Mouse (Mus musculus) kidney, postnatal 0 days (tissue): ENCODE data around the gene Atp6v1g1. TPM values are rescaled to one million over a fixed set of nuclear protein-coding genes. Genes with fewer than 3 reads are reported as not detected.

Experiments
- ATAC-seq: fragments of 200-750 bp; cut with Nextera tagmentation; replicated peaks from 2 replicates; pipeline ENCODE4 v1.8.0; 2017; ENCODE audit warnings: low read depth, moderate number of reproducible peaks, moderate TSS enrichment, moderate library complexity; ENCODE audit not compliant: low FRiP score
- DNase-seq: peaks from one replicate; pipeline ENCODE4 v3.0.0-alpha.2; 2016; ENCODE audit warnings: low spot score
- H3K27ac ChIP-seq: fragments of 300-500 bp; sonication (generic); 2 replicates; pipeline ENCODE4 v1.5.1; 2014; ENCODE audit warnings: mild to moderate bottlenecking
- H3K27me3 ChIP-seq: fragments of 300-500 bp; sonication (generic); 2 replicates; pipeline ENCODE4 v1.6.1; 2014; ENCODE audit warnings: low read length, mixed read lengths; ENCODE audit not compliant: insufficient read depth
- H3K36me3 ChIP-seq: fragments of 300-500 bp; sonication (generic); 2 replicates; pipeline ENCODE4 v1.6.1; 2014; ENCODE audit warnings: low read length, mixed read lengths; ENCODE audit not compliant: insufficient read depth
- H3K4me1 ChIP-seq: fragments of 300-500 bp; sonication (generic); replicated peaks from 2 replicates; pipeline ENCODE4 v1.6.1; 2014; ENCODE audit warnings: antibody characterized with exemption, low read length, mixed read lengths; ENCODE audit not compliant: insufficient read depth
- H3K4me2 ChIP-seq: fragments of 300-500 bp; sonication (generic); 2 replicates; pipeline ENCODE4 v1.6.1; 2014; ENCODE audit warnings: mild to moderate bottlenecking, low read length, moderate library complexity, mixed read lengths
- H3K4me3 ChIP-seq: fragments of 300-500 bp; sonication (generic); replicated peaks from 2 replicates; pipeline ENCODE4 v1.5.1; 2014; ENCODE audit warnings: low read depth, low read length
- H3K9ac ChIP-seq: fragments of 300-500 bp; sonication (generic); 2 replicates; pipeline ENCODE4 v1.6.1; 2014; ENCODE audit warnings: low read depth, low read length
- H3K9me3 ChIP-seq: fragments of 300-500 bp; sonication (generic); replicated peaks from 2 replicates; pipeline ENCODE4 v1.6.1; 2016; ENCODE audit warnings: low read length, inconsistent platforms, mixed read lengths
- CTCF ChIP-seq: IDR thresholded peaks from 2 replicates; pipeline ENCODE4 v1.5.1; 2016; ENCODE audit warnings: antibody characterized with exemption, low read depth, mild to moderate bottlenecking, moderate library complexity
- WGBS: fragments of 180-500 bp; shearing (Covaris S2); extraction: QIAGEN DNeasy Blood & Tissue Kit; methylation state at CpG from one replicate; pipeline ENCODE4 v1.1.7; 2014; 5-methylcytosine and 5-hydroxymethylcytosine counted together
- polyA plus RNA-seq: library from polyadenylated mRNA; unstranded; fragments of >200 nt; fragmentation: Nextera tagmentation; extraction: Ambion mirVana; gene quantifications from 2 replicates; pipeline ENCODE4 v1.2.1, GENCODE M21; 2015

Gene Atp6v1g1
- polyA plus RNA-seq, 1 experiment from 2014 or later = 405 TPM

DNA sequence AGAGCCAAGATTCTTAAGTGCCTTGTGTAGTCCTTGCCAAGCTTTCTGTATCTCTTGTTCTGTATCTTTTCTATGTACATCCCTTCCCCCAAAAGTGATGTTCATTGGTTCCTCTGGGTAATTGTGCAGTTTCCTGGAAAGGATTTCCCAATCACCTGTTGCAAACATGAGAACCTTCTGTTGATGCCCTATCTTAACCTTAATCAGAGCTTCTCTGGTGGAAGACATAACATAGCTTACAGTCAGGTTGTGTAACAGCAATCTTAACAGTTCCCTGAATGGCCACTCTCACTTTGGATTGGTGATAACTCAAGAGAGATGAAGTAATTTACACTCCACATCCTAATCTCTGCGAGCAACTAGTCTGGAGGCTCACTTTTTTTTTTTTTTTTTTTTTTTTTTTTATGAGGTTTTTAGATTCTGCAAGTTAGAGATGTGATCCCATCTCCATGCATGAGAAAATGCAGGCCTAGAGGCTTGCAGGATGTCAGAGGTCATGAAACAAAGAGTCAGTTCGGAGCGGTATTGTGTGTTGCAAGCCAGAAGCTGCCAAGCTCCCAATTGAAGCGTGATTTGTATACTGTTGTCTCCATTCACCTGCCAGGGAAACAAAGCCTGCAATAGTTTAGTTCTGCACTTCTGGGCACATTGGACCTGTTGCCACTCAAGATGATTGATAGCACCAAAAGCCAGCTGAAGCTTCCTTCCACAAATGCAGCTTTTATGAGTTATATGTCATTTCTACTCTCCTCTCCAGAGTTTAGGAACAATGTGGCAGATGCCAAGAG is 9.4 kb downstream of the Atp6v1g1 start:
- TF ChIP-seq CTCF = no peak
- no peaks in the 10 kb centered on the region for H3K27me3 ChIP-seq
- peaks cover 10% of the 10 kb centered on the region for H3K4me1 ChIP-seq
- H3K9me3 ChIP-seq = no peaks in the 10 kb centered on the region
- no peak overlapping the region for H3K4me3 ChIP-seq
- DNase-seq (no peak), ATAC-seq (no peak)
- no peak overlapping the region for H3K4me2 ChIP-seq
- H3K9ac ChIP-seq = no peak overlapping the region
- H3K36me3 ChIP-seq = peaks cover 39% of the 10 kb centered on the region
- no peak overlapping the region for H3K27ac ChIP-seq
- WGBS = 61% methylated on average over 4 of the region's 4 CpGs

DNA sequence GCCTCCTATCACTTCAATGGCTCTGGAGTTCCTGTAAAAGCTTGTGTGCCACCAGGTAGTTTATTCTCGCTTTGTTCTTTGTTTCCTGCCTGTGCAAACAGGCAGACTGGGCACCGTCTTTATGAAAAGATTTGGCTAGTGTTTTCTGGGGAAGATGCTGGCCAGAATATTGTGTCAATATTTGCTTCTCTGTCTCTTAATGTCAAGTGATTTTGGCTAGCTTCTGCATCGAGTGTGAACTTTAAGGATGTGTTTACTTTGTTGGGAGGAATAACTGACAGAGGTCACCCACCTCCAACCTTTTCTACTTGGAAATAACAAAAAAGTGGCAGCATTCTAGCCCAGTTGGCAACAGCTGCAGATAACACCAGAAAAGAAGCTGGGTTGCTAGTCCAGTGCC is 10.0 kb downstream of the Atp6v1g1 start:
- TF ChIP-seq CTCF = no peak
- Histone ChIP-seq H3K4me2 (no peak overlapping the region), H3K27me3 (no peaks in the 10 kb centered on the region), H3K9me3 (no peaks in the 10 kb centered on the region), H3K36me3 (peaks cover 32% of the 10 kb centered on the region), H3K27ac (no peak overlapping the region), H3K4me3 (no peak overlapping the region), H3K4me1 (peaks cover 15% of the 10 kb centered on the region), H3K9ac (no peak overlapping the region)
- no peak for ATAC-seq
- DNase-seq = no peak
- 59% methylated on average over 3 of the region's 3 CpGs for WGBS

DNA sequence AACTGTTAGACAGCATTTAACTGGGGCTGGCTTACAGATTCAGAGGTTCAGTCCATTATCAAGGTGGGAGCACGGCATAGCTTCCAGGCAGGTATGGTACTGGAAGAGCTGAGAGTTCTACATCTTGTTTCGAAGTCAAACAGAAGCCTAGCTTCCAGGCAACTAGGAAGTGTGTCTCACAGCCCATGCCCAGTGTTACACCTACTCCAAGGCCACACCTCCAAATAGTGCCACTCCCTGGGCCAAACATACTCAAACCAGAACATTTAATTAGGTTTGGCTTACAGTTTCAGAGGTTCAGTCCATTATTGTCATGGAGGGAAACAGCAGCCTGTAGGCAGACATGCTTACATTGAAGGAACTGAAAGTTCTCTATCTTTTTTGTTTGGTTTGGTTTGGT is 10.5 kb downstream of the Atp6v1g1 start:
- no peak overlapping the region for H3K27ac ChIP-seq
- H3K4me3 ChIP-seq = no peak overlapping the region
- no peaks in the 10 kb centered on the region for H3K9me3 ChIP-seq
- H3K4me2 ChIP-seq = no peak overlapping the region
- H3K4me1 ChIP-seq = peaks cover 16% of the 10 kb centered on the region
- no peak for TF ChIP-seq CTCF
- DNase-seq (no peak), ATAC-seq (no peak)
- WGBS = 87% methylated on average over 2 of the region's 2 CpGs
- no peak overlapping the region for H3K9ac ChIP-seq
- H3K36me3 ChIP-seq = peaks cover 31% of the 10 kb centered on the region
- H3K27me3 ChIP-seq = no peaks in the 10 kb centered on the region

DNA sequence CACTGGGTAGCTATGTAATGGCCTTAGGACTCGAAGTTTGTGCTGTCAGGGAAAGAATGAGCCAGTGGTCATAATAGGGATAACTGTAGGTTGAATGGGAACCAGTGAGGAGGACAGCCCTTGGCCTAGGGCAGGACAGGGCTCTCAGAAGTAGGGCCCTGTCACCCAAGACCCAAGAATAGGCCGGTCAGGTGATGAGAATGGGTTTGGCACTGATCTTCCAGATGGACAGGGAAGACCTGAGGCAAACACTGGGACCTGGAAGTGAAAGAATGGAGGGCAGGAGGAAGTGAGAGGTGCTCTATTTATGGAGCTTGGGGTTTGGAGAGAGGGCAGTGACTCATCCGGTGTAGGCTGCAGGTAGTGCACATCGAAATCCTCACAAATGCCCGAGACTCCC is 12.1 kb downstream of the Atp6v1g1 start:
- peaks cover 20% of the 10 kb centered on the region for H3K36me3 ChIP-seq
- H3K9me3 ChIP-seq = no peaks in the 10 kb centered on the region
- DNase-seq = no peak
- H3K4me3 ChIP-seq = no peak overlapping the region
- WGBS = 62% methylated on average over 5 of the region's 5 CpGs
- ATAC-seq = no peak
- TF ChIP-seq CTCF = no peak
- 0 out of 2 replicates have a peak overlapping the region, but pooled peaks have one; percentile 13 for H3K27ac ChIP-seq
- no peak overlapping the region for H3K9ac ChIP-seq
- H3K4me2 ChIP-seq = no peak overlapping the region
- no peaks in the 10 kb centered on the region for H3K27me3 ChIP-seq
- H3K4me1 ChIP-seq = peaks cover 20% of the 10 kb centered on the region

DNA sequence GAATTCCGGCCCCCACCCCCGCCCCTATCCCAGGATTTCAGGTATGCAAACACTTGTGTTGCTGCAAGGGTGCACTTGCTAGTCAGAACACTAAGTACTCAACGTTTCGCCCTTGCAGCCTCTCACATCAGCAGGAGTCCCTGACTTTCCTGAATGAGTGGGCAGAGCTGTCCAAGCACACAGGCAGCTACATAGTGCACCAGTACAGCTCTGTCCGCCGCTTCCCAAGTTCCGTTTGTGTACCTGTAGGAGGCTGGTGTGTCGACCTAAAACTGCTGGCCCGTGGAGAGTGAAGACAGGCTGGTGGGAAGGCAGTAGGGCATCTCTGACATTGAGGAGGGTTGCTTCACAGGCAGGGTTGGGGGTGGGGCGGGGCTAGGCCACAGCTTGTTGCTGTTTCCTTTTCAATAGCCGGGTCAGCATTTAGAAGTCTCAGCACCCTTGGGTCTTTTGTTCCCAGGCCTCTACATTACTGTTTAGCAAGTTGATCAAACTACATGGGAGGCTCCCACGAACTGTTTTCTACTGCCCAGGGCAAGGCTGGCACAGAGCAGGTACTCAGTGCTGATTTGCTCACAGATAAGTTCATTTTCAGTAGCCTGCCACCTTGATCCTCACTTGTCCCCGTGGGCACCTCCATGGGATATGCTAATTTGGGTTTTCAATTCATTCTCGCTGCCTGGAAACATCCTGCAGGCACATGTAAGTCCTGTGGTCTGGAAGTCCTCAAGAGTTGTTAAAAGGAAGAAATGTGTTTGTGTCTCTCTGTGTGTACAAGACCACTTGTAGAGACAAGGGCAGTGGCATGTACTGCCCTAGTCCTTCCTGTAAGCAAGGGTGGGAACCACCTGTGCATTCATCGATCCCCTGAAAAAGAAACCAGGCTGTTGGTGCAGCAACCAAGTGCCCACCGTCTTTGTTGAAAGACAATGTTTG is 12.8 kb downstream of the Atp6v1g1 start:
- 0 out of 2 replicates have a peak overlapping the region, but pooled peaks have one; percentile 10 for H3K4me2 ChIP-seq
- H3K4me3 ChIP-seq = no peak overlapping the region
- H3K36me3 ChIP-seq = peaks cover 13% of the 10 kb centered on the region
- no peaks in the 10 kb centered on the region for H3K27me3 ChIP-seq
- WGBS = 31% methylated on average over 16 of the region's 16 CpGs
- ATAC-seq (peak; percentile 52), DNase-seq (no peak)
- no peak overlapping the region for H3K9ac ChIP-seq
- H3K9me3 ChIP-seq = no peaks in the 10 kb centered on the region
- H3K4me1 ChIP-seq = peaks cover 27% of the 10 kb centered on the region
- TF ChIP-seq CTCF = no peak
- H3K27ac ChIP-seq = peak overlapping the region; percentile 62

DNA sequence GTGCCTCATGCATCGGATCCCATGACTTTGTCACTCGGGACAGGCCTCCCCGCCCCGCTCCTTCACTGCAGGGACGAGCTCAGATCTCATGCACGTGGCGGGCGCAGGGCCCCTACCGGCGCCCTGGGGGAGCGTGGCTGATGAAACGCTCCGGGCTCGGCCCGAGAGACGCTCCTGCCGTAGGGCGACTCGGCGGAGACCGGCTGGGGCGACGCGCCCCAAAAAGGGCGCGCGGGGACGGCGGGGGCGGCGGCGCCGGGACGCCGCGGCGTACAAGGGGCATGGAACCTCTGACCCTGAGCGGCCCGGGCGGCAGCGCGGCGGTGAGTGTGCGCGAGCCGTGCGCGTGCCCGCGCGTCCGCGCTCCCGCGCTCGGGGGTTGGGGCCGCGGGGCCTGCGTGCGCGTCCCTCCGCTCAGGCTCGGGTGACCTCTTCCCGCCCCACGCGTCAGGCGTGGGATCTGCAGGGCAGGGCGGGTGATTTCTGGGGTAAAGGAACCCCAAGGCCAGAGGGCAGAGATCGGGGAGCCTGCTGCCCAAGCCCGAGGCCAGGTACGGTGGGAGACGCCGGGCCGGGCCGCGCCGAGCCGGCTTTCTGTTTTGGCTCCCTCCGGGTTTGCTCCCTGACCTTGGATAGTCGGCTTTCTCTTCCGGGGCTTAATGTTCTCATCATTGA is 14.0 kb downstream of the Atp6v1g1 start, which contains the start of gene Tmem268:
Gene Tmem268 (plus strand): TSS at position 375 of the 675 bp plus-strand sequence.
- Histone ChIP-seq H3K9ac (peak within 1 kb of the TSS; percentile 76), H3K9me3 (no peaks in the 10 kb centered on the region), H3K36me3 (peaks cover 6% of the 10 kb centered on the region; the same call in 1 of the 2 replicates), H3K4me2 (peak within 1 kb of the TSS; percentile 69), H3K27me3 (no peaks in the 10 kb centered on the region), H3K27ac (peak within 1 kb of the TSS; percentile 62), H3K4me3 (peak within 1 kb of the TSS; percentile 56), H3K4me1 (peaks cover 27% of the 10 kb centered on the region)
- peak; percentile 78 for DNase-seq
- peak; percentile 16; the same call in 1 of the 2 replicates for TF ChIP-seq CTCF
- peak; percentile 74 for ATAC-seq
- under 1% methylated on average over 79 of the region's 81 CpGs for WGBS
